30 mouse cellular contexts compared by ENCODE assay signal in the genomic region with DNA sequence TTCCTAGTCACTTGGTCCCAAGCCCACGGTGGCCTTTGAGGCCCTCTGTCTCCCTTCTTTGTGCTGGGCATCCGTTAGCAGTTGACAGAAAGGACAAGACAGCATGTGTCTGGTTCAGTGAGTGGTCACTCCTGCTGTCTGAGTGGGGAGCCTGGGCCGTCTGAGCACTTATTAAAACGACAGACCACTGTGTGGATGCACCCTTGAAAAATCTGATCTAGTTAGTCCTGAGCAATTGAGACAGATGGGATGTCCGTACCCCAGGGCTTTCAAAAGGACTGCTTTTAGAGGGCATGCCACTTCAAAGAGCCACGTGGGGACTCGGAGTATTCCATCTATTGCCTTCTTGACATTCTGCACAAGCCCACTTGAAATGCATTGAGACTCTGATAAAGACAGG. TPM values are rescaled to one million over a fixed set of nuclear protein-coding genes. Genes with fewer than 3 reads are reported as not detected.
DNase-seq lines count a peak whose midpoint lies in the region; ATAC-seq and TF ChIP-seq lines count a peak whose summit lies in the region.
"Had no signal": no experiment of that assay in that cellular context is flagged by ENCODE, and none has a peak within 500 bp of the region (broad histone marks: within the 10 kb centered on the region; RNA-seq: fewer than 3 reads in every experiment).

No protein-coding gene starts in this region.

- WGBS in forebrain, embryonic 13.5 days: 69% methylated on average over 7 of the region's 7 CpGs
- WGBS in forebrain, embryonic 12.5 days: 61% methylated on average over 7 of the region's 7 CpGs
- 27% methylated on average over 7 of the region's 7 CpGs for WGBS in heart, embryonic 13.5 days
- WGBS in lung, embryonic 14.5 days: 46% methylated on average over 7 of the region's 7 CpGs

- TF ChIP-seq CTCF in lung, embryonic 14.5 days (IDR thresholded peaks at IDR 0.05; ENCODE audit: low read depth): no peak
- TF ChIP-seq CTCF in brain, embryonic 14.5 days (IDR thresholded peaks at IDR 0.05; ENCODE audit: borderline replicate concordance, extremely low read depth, insufficient read depth, insufficient read length): no peak

- no peak overlapping the region for H3K9ac ChIP-seq in forebrain, embryonic 13.5 days
- no peak overlapping the region for H3K9ac ChIP-seq in forebrain, embryonic 12.5 days
- no peak overlapping the region for H3K9ac ChIP-seq in heart, embryonic 13.5 days
- no peak overlapping the region for H3K9ac ChIP-seq in lung, embryonic 14.5 days
- H3K9ac ChIP-seq: embryonic facial prominence, embryonic 15.5 days; hindbrain, embryonic 14.5 days; intestine, embryonic 15.5 days had no signal

- H3K4me2 ChIP-seq in forebrain, embryonic 13.5 days: no peak overlapping the region
- no peak overlapping the region for H3K4me2 ChIP-seq in forebrain, embryonic 12.5 days
- H3K4me2 ChIP-seq in heart, embryonic 13.5 days: no peak overlapping the region
- H3K4me2 ChIP-seq in lung, embryonic 14.5 days: no peak overlapping the region
- H3K4me2 ChIP-seq: embryonic facial prominence, embryonic 15.5 days; hindbrain, embryonic 14.5 days; intestine, embryonic 15.5 days had no signal

- peak; percentile 24; the same call in 1 of the 2 replicates for ATAC-seq in forebrain, embryonic 13.5 days
- no peak for ATAC-seq in forebrain, embryonic 12.5 days (ENCODE audit: low FRiP score)
- no peak for ATAC-seq in heart, embryonic 13.5 days (ENCODE audit: extremely low read depth, insufficient number of reproducible peaks, low FRiP score, low TSS enrichment)
- ATAC-seq in lung, embryonic 14.5 days (ENCODE audit: insufficient read depth): no peak; the same call in 1 of the 2 replicates
- ATAC-seq: CD4-positive, CD25-positive, alpha-beta regulatory T cell, adult 4 months; forebrain, embryonic 16.5 days; intestine, embryonic 15.5 days had no signal

- H3K27me3 ChIP-seq in forebrain, embryonic 13.5 days: no peaks in the 10 kb centered on the region
- no peaks in the 10 kb centered on the region for H3K27me3 ChIP-seq in forebrain, embryonic 12.5 days
- no peaks in the 10 kb centered on the region for H3K27me3 ChIP-seq in heart, embryonic 13.5 days (replicated peaks)
- H3K27me3 ChIP-seq in lung, embryonic 14.5 days (ENCODE audit: insufficient read depth, low read length): no peaks in the 10 kb centered on the region
- H3K27me3 ChIP-seq: embryonic facial prominence, embryonic 15.5 days; intestine, embryonic 15.5 days had no signal

- no peaks in the 10 kb centered on the region for H3K36me3 ChIP-seq in forebrain, embryonic 13.5 days (ENCODE audit: poor library complexity, severe bottlenecking)
- no peaks in the 10 kb centered on the region for H3K36me3 ChIP-seq in forebrain, embryonic 12.5 days (replicated peaks)
- peaks cover 23% of the 10 kb centered on the region for H3K36me3 ChIP-seq in heart, embryonic 13.5 days
- no peaks in the 10 kb centered on the region for H3K36me3 ChIP-seq in lung, embryonic 14.5 days (ENCODE audit: insufficient read depth)
- H3K36me3 ChIP-seq: embryonic facial prominence, embryonic 15.5 days; forebrain, embryonic 10.5 days; G1E; hindbrain, embryonic 10.5 days; intestine, embryonic 15.5 days had no signal

- TF ChIP-seq POLR2A in brain, embryonic 14.5 days (IDR thresholded peaks at IDR 0.05; ENCODE audit: borderline replicate concordance, extremely low read depth, insufficient read depth, insufficient read length, poor library complexity, severe bottlenecking): no peak

- no peak for DNase-seq in heart, postnatal 36 days
- DNase-seq in lung, embryonic 14.5 days: peak; percentile 31
- DNase-seq in lung, postnatal 4 days: no peak
- peak; percentile 53 for DNase-seq in brain, embryonic 14.5 days (ENCODE audit: low read depth)
- DNase-seq in kidney, postnatal 10 days: no peak
- DNase-seq: adrenal gland, adult 8-10 months; adrenal gland, postnatal 36 days; B cell, adult 2 months; cerebellum, adult 11 months; cerebellum, adult 8-10 months; cerebellum, postnatal 14 days; embryo, embryonic 11 days; gastrocnemius, postnatal 10 days had no signal

- no peaks in the 10 kb centered on the region for H3K4me1 ChIP-seq in forebrain, embryonic 13.5 days
- H3K4me1 ChIP-seq in forebrain, embryonic 12.5 days: peaks cover 4% of the 10 kb centered on the region; the same call in 1 of the 2 replicates
- peaks cover 56% of the 10 kb centered on the region for H3K4me1 ChIP-seq in heart, embryonic 13.5 days
- H3K4me1 ChIP-seq in lung, embryonic 14.5 days (ENCODE audit: insufficient read depth): peaks cover 3% of the 10 kb centered on the region; the same call in 1 of the 2 replicates
- H3K4me1 ChIP-seq: embryonic facial prominence, embryonic 15.5 days; intestine, embryonic 15.5 days had no signal

- intact Hi-C loops in heart, postnatal 36 days (cut with DNase I): no loop called here

- H3K9me3 ChIP-seq in forebrain, embryonic 13.5 days (replicated peaks): no peaks in the 10 kb centered on the region
- H3K9me3 ChIP-seq in forebrain, embryonic 12.5 days: no peaks in the 10 kb centered on the region
- H3K9me3 ChIP-seq in heart, embryonic 13.5 days: no peaks in the 10 kb centered on the region
- H3K9me3 ChIP-seq in lung, embryonic 14.5 days (ENCODE audit: low read depth, low read length): no peaks in the 10 kb centered on the region
- H3K9me3 ChIP-seq: embryonic facial prominence, embryonic 15.5 days; forebrain, embryonic 10.5 days; hindbrain, embryonic 10.5 days; intestine, embryonic 15.5 days had no signal

- H3K27ac ChIP-seq in forebrain, embryonic 13.5 days: no peak overlapping the region
- no peak overlapping the region for H3K27ac ChIP-seq in forebrain, embryonic 12.5 days
- 0 out of 2 replicates have a peak overlapping the region, but pooled peaks have one; percentile 2 for H3K27ac ChIP-seq in heart, embryonic 13.5 days (replicated peaks)
- no peak overlapping the region for H3K27ac ChIP-seq in lung, embryonic 14.5 days (ENCODE audit: low read depth)
- H3K27ac ChIP-seq: embryonic facial prominence, embryonic 15.5 days; forebrain, embryonic 10.5 days; hindbrain, embryonic 10.5 days; hindbrain, embryonic 14.5 days; intestine, embryonic 15.5 days had no signal

- no peak overlapping the region for H3K4me3 ChIP-seq in forebrain, embryonic 13.5 days
- no peak overlapping the region for H3K4me3 ChIP-seq in forebrain, embryonic 12.5 days (replicated peaks)
- H3K4me3 ChIP-seq in heart, embryonic 13.5 days: no peak overlapping the region
- H3K4me3 ChIP-seq in lung, embryonic 14.5 days (ENCODE audit: low read depth, low read length): no peak overlapping the region
- H3K4me3 ChIP-seq: embryonic facial prominence, embryonic 15.5 days; erythroblast, embryonic 14.5 days; forebrain, embryonic 10.5 days; hindbrain, embryonic 10.5 days; intestine, embryonic 15.5 days had no signal

RNA-seq across cellular contexts. Expression of a gene that starts 20.5 kb away (rescaled TPM):
- polyA plus RNA-seq in forebrain, embryonic 13.5 days (2015; fragmentation: Nextera tagmentation; extraction: Ambion mirVana): 1.2 and 1.3 TPM in 2 replicates
- polyA plus RNA-seq in forebrain, embryonic 12.5 days (2016; fragmentation: Nextera tagmentation; extraction: Ambion mirVana): 0.83 and 1.1 TPM in 2 replicates
- 19.8 and 21.0 TPM in 2 replicates for polyA plus RNA-seq in heart, embryonic 13.5 days (2015; fragmentation: Nextera tagmentation; extraction: Ambion mirVana)
- 10 to 100 TPM; 46.2 to 49.6 TPM for total RNA-seq in heart, postnatal 36 days (2021)
- polyA plus RNA-seq in lung, embryonic 14.5 days (2014; fragmentation: Nextera tagmentation; extraction: Ambion mirVana): 0.32 and 0.99 TPM in 2 replicates
- 0.82 and 0.94 TPM in 2 replicates for polyA plus RNA-seq in brain, embryonic 14.5 days (2012; rRNA removed)
- total RNA-seq: gastrocnemius, postnatal 4 days had no signal
- polyA plus RNA-seq: CD4-positive, CD25-positive, alpha-beta regulatory T cell, adult 4 months; erythroblast, embryonic 14.5 days; G1E had no signal

RNA-seq across cellular contexts. Expression of a gene that starts 48.7 kb away (rescaled TPM):
- polyA plus RNA-seq in forebrain, embryonic 13.5 days (2015; fragmentation: Nextera tagmentation; extraction: Ambion mirVana): not detected in 2 replicates
- polyA plus RNA-seq in forebrain, embryonic 12.5 days (2016; fragmentation: Nextera tagmentation; extraction: Ambion mirVana): not detected in 2 replicates
- not detected in 2 replicates for polyA plus RNA-seq in heart, embryonic 13.5 days (2015; fragmentation: Nextera tagmentation; extraction: Ambion mirVana)
- total RNA-seq in heart, postnatal 36 days (2021): not detected
- polyA plus RNA-seq in lung, embryonic 14.5 days (2014; fragmentation: Nextera tagmentation; extraction: Ambion mirVana): not detected in 2 replicates
- polyA plus RNA-seq in brain, embryonic 14.5 days (2012; rRNA removed): not detected in 2 replicates
- total RNA-seq: adrenal gland, adult 8-10 months; adrenal gland, postnatal 36 days; common myeloid progenitor, adult 5-6 weeks; gastrocnemius, postnatal 10 days; gastrocnemius, postnatal 4 days had no signal
- polyA plus RNA-seq: CD4-positive, CD25-positive, alpha-beta regulatory T cell, adult 4 months; embryonic facial prominence, embryonic 11.5 days; erythroblast, embryonic 14.5 days; forebrain, embryonic 10.5 days; forebrain, embryonic 16.5 days; frontal cortex, adult 2 months; G1E; heart, postnatal 0 days; hindbrain, embryonic 10.5 days; intestine, embryonic 15.5 days had no signal

Comparison
In these comparisons a context has a peak if more than half of its experiments do, and no peak if none do; other contexts are left out.
1. DNase-seq: peak in lung, embryonic 14.5 days (single experiment) and brain, embryonic 14.5 days (single experiment); none in heart, postnatal 36 days (0 of 2), lung, postnatal 4 days (0 of 2) and kidney, postnatal 10 days (single experiment).